Mouse (Mus musculus) ES-CJ7 (cell line): ENCODE measurements around the gene Ankrd6.
"Not testable (repeated sequence)": the region's sequence is repeated elsewhere in the genome, so short reads cannot be mapped to it uniquely, and the experiment has no call there.

Experiments
- DNase-seq: peaks from one replicate; pipeline ENCODE4 v3.0.0; 2011; ENCODE audit warnings: low read depth, low spot score

The Ankrd6 gene

GRCm38 (mm10) chr4:32950356-32951034 is at the start of gene Ankrd6:
Ankrd6 (minus strand) TSS chr4:32950841.
- peak; percentile 72 for DNase-seq

- DNase-seq = no peak
Measured at GRCm38 (mm10) chr4:32998996-32999395, 48.4 kb upstream of the Ankrd6 start.

- no peak for DNase-seq
Measured at GRCm38 (mm10) chr4:32997571-32997970, 46.9 kb upstream of the Ankrd6 start.

DNA sequence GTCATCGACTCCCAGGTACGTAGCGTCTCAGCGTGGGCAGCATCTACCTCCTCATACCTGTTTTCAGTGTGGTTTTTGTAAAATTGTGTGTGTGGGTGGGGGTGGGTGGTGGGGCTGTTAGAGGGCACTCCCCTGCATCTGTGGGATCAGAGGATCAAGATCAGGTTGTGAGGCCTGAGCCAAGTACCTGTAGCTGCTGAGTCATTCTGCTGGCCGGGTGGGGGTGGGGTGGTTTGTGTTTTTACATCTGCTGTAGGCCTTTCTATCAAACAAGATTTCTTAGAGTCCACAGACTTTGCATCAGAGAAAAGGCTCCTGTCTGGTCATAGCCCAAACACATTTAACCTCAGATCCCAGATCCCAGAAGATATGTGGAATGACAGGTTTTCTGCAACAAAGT is 45.4 kb upstream of the Ankrd6 start:
- peak; percentile 62 for DNase-seq

DNA sequence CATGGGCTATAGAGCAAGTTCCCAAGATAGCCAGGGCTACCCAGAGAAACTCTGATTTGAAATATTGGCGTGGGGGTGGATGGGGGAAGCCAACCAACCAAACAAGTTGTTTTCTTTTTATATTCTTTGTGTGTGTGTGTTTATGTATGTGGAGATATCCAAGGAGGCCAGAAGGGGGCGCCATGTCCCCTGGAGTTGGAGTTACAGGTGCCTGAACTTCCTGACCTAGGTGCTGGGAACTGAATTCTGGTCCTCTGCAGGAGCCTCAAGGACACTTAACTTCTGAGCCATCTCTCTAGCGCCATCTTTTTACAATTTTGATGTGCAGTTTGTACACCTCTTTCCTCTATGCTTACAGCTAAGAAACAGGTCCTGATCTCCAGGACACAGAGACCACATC is 43.5 kb upstream of the Ankrd6 start:
- peak; percentile 71 for DNase-seq

- no peak for DNase-seq
Measured at GRCm38 (mm10) chr4:32989346-32989745, 38.7 kb upstream of the Ankrd6 start.

- no peak for DNase-seq
Measured at GRCm38 (mm10) chr4:32987006-32987405, 36.4 kb upstream of the Ankrd6 start.

GRCm38 (mm10) chr4:32985684-32986083 is 35.0 kb upstream of the Ankrd6 start:
- no peak for DNase-seq

- peak; percentile 69 for DNase-seq
Measured at GRCm38 (mm10) chr4:32984801-32985675, 34.4 kb upstream of the Ankrd6 start.

DNA sequence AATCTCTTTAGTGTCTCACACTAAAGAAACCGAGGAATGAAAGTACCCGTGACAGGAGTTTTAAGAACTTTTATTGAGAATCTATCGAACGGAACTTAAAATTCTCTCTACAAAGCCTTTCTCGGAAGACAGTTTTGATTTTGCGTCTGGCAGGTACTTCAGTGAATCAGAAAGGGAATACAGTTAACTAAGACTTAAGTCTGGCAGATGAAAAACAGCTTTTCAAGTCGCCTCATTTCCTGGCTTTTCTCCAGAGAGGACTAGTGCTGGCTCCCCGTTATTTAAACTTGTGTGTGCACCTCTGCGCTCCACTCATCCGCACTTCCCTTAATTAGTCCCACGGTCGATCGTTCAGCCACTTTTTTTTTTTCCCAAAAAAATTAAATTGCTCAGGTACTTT is 33.6 kb upstream of the Ankrd6 start:
- no peak for DNase-seq

DNA sequence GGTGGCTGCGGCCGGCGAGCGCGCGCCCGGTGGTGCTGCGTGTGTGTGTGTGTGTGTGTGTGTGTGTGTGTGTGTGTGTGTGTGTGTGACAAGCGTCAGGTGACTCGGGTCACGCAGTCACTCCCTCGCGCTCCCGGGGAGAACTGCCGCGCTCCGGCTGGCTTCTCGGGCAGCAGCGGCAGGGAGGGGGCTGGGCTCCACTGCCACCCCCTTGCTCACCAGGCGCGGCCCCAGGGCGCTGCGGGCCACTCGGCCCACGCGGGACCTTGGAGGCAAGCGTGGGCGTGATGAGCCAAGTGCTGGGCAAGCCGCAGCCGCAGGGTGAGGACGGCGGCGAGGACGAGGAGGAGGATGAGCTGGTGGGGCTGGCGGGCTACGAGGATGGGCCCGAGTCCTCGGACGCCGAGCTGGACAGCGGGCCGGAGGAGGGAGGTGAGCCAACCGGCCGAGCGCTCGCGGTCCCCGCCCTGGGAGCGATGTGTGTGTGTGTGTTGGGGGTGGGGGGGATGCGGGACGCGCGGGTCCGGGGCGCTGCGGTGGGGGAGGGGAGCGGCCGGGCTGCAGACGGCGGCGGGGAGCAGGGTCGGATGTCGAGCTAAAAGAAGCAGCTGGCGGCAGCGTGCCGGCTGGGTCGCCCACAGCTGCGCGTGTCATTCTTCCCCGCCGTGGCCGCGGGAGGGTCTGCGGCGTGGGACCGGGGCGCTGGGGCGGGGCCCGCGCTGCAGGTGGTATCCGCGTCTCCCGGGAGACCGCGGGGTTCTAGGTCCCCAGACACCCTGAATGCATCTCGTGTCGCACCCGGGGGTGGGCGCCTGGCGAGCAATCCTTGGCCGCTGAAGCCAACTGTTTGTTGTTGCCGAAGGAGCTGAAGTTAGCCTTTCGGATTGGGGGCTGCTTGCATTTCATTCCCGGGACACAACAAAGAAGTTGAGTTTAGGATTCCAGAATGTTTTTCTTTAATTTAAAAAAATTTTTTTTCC is 32.8 kb upstream of the Ankrd6 start:
- peak; percentile 45 for DNase-seq

DNA sequence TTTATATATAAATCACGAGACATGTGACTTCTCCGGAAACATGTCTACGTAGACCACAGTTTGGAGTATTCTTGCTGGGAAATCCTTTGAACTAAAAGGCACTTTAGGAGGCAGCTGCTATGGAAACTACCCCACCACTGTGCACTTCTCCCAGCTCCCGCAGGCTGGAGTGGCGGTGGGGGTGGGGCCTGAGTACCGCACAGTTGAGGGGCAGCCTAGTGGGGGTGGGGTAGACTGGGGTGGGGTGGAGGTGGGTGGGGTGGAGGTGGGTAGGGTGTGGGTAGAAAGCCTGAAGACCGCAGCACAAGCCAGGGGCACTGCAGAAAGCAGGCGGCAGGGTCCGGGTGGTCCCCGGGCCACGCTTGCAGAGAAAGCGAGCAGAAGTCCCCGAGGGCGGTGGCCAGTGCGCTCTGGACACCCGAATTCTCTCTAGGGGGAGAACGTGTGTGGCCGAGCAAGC is 32.1 kb upstream of the Ankrd6 start, which contains the start of gene Rragd:
Gene Rragd, plus strand, starts transcription at position 322 of the 460 bp plus-strand sequence.
- peak; percentile 61 for DNase-seq

DNA sequence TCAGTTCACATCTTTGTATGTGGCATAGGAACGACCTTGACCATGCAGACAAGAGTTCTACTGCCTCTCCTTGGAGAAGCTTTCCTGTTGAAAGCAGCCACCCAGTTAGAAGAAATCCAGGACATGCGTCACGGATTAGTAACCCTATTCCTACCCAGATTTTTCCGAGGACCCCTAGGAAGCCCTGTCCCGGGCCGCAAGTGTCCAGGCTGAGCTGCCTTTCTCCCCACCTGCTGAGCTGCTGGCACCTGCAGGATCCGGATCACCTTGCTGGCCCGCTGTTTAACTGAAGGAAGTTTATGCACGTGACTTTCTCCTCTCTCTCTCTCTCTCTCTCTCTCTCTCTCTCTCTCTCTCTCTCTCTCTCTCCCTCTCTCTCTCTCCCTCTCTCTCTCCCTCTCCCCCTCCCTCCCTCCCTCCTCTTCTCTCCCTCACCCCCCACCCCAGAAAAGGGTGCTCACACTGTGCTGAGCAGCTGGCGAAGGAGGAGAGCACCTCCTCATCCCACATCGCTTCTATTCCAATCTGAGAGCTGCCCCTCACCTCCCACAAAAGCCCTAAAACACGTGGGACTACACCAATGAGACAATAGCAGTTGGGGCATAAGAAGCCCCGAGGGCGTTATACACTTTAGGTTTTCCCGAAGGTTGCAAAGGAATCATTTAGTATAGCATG is 31.5 kb upstream of the Ankrd6 start:
- peak; percentile 41 for DNase-seq

GRCm38 (mm10) chr4:32981617-32982016 is 31.0 kb upstream of the Ankrd6 start:
- no peak for DNase-seq

GRCm38 (mm10) chr4:32980061-32980460 is 29.4 kb upstream of the Ankrd6 start:
- peak; percentile 74 for DNase-seq

- no peak for DNase-seq
Measured at GRCm38 (mm10) chr4:32977331-32977730, 26.7 kb upstream of the Ankrd6 start.

DNA sequence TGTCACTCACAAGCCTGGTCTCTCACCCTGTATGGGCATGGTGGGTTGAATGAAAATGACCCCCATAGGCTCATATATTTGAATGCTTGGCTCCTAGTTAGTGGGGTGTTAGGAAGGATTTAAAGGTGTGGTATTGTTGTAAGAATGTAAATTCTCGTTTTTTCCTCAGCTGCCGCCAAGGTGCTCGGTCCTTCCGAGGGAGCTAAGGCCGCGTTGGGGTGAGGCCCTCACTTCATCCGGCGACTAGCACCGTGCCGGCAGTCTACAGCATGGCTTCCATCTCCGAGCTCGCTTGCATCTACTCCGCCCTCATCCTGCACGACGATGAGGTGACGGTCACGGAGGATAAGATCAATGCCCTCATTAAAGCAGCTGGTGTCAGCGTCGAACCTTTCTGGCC is 14.0 kb upstream of the Ankrd6 start:
- not testable (repeated sequence) for DNase-seq

- no peak for DNase-seq
Measured at GRCm38 (mm10) chr4:32961394-32961793, 10.8 kb upstream of the Ankrd6 start.

DNA sequence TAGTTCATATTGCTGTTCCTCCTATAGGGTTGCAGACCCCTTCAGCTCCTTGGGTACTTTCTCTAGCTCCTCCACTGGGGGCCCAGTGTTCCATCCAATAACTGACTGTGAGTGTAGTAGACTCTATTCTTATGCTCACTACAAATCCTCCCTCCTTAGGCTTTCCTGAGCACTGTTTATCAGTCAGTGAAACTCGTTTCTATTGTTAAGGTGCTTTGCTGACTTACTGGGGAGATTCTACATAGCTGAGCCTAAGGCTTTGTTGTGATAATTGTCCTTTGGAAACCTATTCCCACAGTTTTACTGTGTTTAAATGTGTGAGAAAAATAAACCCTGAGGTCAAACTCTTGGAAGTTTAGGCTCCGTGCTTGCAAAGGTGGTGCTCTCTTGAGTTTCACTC is 5.8 kb upstream of the Ankrd6 start:
- DNase-seq = peak; percentile 60

DNA sequence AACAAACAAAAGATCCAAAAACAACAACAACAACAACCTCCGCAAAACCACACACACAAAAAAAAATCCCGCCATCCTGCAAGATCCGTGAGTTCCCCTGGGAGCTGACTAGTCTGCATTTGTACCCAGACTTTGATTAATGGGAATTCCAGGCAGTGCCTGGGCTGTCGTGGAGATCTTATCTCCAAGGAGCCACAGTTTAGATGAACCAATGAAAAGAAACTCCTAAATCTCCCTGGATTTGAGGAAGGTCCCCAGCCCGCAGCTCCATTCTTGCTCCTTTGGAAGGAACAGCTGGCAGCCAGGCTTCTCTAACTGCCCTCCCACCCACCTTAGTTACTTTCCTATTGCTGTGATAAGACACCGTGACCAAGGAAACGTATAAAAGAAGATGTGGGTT is 2.0 kb upstream of the Ankrd6 start:
- no peak for DNase-seq
